Mouse (Mus musculus) B cell, adult 2 months (primary cell): ENCODE results near the gene Olfr800.

Source experiments
- DNase-seq, 2 experiments: peaks; one replicate each; pipeline ENCODE4 v3.0.0; 2022

Gene Olfr800

DNA sequence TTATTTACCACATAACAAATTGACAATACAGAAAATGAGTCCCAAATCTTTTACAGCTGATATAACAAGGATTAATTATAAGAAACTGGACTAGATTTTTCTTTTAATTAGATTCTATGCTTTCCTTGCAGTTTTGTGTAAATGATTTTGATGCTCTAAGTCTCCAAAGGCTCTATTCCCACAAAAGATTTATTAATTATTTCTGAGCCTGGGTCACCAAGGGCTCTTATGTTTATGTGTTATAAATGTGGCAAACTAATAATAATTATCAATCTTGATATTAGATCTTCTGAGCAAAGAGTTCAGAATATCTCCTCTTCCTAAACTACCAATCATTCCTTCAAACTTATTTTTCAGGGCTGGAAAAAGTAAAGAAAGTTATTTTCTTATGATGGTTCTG lies at the start of gene Olfr800:
Gene Olfr800, plus strand, starts transcription at position 301 of the 400 bp plus-strand sequence.
- DNase-seq, result no peak

DNA sequence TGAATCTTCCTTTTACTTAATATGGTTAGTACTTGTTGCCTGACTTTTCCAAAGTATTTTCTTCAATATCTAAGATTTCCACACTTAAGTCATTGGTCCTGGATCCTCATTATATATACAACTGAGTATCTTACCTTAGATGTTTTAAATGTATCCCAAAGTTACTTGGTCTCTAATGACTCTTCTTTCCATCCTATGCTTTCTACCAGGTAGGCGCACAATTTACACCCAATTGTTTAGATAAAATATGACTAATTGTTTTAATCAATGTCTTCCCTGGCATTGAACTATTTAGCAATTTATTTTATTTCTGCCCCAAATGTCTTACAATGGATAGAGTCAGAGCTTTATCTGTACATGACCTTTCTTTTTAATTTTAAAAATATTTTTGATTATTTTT lies 45.0 kb upstream of the Olfr800 start, which contains the start of gene Olfr796:
Gene Olfr796, minus strand, starts transcription at position 101 of the 400 bp plus-strand sequence.
- no peak for DNase-seq

DNA sequence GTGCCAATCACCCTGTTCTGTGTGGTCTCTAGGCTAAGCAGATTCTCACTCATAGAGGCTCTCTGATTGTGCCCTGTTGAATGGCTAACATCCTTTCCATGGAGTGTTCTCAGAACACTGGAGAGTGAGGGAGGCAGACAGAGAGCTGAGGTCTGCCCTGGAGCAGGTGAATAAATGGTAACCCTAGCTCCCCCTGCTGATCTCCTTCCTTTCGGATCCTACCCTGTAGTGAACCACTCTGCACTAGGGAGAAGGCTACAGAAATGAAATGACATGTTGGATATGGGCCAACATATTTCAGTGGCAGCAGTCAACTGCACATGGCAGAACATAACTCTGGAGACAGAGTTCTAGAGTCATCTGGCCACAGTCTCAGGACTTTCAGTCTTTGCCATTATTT lies 35.8 kb upstream of the Olfr800 start:
- no peak for DNase-seq

DNA sequence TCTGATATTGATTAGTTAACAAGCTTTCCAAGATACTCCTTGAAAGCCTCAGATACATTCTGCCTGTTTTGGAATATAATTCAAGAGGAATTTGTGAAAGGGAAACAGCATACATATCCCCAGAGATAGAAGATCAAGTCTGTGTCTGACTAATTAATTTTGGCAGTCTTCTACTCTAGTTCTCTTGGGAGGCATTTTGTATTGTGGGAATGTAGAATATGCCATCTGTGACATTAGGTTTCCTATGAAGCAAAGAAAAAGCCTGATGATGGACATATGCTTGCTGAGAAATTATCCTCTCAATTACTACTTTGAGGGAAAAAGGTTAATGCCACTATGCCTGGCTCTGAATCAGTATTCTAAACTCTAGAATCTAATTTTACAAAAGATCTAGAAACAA lies 34.2 kb upstream of the Olfr800 start:
- no peak for DNase-seq

- DNase-seq, result no peak
Measured at GRCm38 (mm10) chr10:129627834-129628233, 29.7 kb upstream of the Olfr800 start, which contains the start of gene Olfr798. Gene Olfr798 (minus strand): TSS chr10:129627934.

GRCm38 (mm10) chr10:129637184-129637583 lies 20.3 kb upstream of the Olfr800 start, which contains the start of gene Olfr799:
Gene Olfr799 (plus strand): TSS chr10:129637484.
- no peak for DNase-seq

GRCm38 (mm10) chr10:129651763-129652162 lies 5.7 kb upstream of the Olfr800 start:
- DNase-seq, result no peak

- DNase-seq, result no peak
Measured at GRCm38 (mm10) chr10:129673765-129674164, 16.3 kb downstream of the Olfr800 start, which contains the start of gene Olfr801. Gene Olfr801 (minus strand): TSS chr10:129673865.

- no peak for DNase-seq
Measured at GRCm38 (mm10) chr10:129688069-129688468, 30.6 kb downstream of the Olfr800 start, which contains the start of gene Olfr802. Gene Olfr802 (minus strand): TSS chr10:129688169.

DNA sequence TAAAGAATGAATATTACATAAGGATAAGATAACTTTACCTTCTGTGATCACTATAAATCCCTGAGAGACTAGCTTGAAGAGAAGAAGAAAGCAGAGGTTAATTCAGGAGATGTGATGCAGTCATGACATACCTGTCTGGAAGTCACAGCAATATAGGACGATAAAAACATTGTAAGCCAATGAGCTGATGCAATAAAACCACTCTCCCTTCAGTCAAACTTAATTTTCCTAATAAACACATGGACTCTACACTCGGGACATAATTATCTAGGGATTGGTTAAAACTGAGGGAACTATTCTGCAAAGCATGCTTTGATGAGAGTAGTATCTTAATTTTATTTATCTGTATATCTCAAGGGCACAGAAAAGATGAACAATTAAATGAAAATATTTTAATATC lies 36.7 kb downstream of the Olfr800 start, which contains the start of gene Olfr803:
Gene Olfr803, minus strand, starts transcription at position 101 of the 400 bp plus-strand sequence.
- no peak for DNase-seq

GRCm38 (mm10) chr10:129702910-129703309 lies 45.4 kb downstream of the Olfr800 start, which contains the start of gene Olfr804:
Gene Olfr804 (plus strand): TSS chr10:129703210.
- no peak for DNase-seq
